Mouse (Mus musculus) midbrain, embryonic 12.5 days (tissue): ENCODE results near the gene Ear6. TPM values are rescaled to one million over a fixed set of nuclear protein-coding genes. Genes with fewer than 3 reads are reported as not detected.

ENCODE experiments used
- ATAC-seq: fragments of 200-750 bp; cut with Nextera tagmentation; 2 replicates; pipeline ENCODE4 v1.8.0; 2017; ENCODE audit warnings: low read depth, moderate TSS enrichment, moderate library complexity; ENCODE audit not compliant: low FRiP score
- H3K27ac ChIP-seq: fragments of 300-500 bp; sonication (generic); replicated peaks from 2 replicates; pipeline ENCODE4 v1.5.1; 2016; ENCODE audit warnings: mild to moderate bottlenecking
- H3K27me3 ChIP-seq: fragments of 300-500 bp; sonication (generic); 2 replicates; pipeline ENCODE4 v1.6.1; 2016; ENCODE audit warnings: mild to moderate bottlenecking
- H3K36me3 ChIP-seq: fragments of 300-500 bp; sonication (generic); 2 replicates; pipeline ENCODE4 v1.6.1; 2016
- H3K4me1 ChIP-seq: fragments of 300-500 bp; sonication (generic); 2 replicates; pipeline ENCODE4 v1.6.1; 2016
- H3K4me2 ChIP-seq: fragments of 300-500 bp; sonication (generic); replicated peaks from 2 replicates; pipeline ENCODE4 v1.6.1; 2016; ENCODE audit warnings: mild to moderate bottlenecking, moderate library complexity
- H3K4me3 ChIP-seq: fragments of 300-500 bp; sonication (generic); 2 replicates; pipeline ENCODE4 v1.5.1; 2016; ENCODE audit warnings: mild to moderate bottlenecking
- H3K9ac ChIP-seq: fragments of 300-500 bp; sonication (generic); replicated peaks from 2 replicates; pipeline ENCODE4 v1.6.1; 2016; ENCODE audit warnings: mild to moderate bottlenecking, moderate library complexity
- H3K9me3 ChIP-seq: fragments of 300-500 bp; sonication (generic); 2 replicates; pipeline ENCODE4 v1.6.1; 2016; ENCODE audit warnings: mild to moderate bottlenecking
- WGBS: fragments of 180-500 bp; shearing (Covaris S2); methylation state at CpG from one replicate; pipeline ENCODE4 v1.1.7; 2016; 5-methylcytosine and 5-hydroxymethylcytosine counted together
- microRNA-seq: library from miRNA; unstranded; fragments of <30 nt; microRNA quantifications from one replicate; pipeline ENCODE4, GENCODE M21; 2017
- polyA plus RNA-seq: library from polyadenylated mRNA; unstranded; fragments of >200 nt; fragmentation: Nextera tagmentation; extraction: Ambion mirVana; gene quantifications from 2 replicates; pipeline ENCODE4 v1.2.1, GENCODE M21; 2016

The Ear6 gene
- polyA plus RNA-seq, 1 experiment from 2014 or later, result not detected

DNA sequence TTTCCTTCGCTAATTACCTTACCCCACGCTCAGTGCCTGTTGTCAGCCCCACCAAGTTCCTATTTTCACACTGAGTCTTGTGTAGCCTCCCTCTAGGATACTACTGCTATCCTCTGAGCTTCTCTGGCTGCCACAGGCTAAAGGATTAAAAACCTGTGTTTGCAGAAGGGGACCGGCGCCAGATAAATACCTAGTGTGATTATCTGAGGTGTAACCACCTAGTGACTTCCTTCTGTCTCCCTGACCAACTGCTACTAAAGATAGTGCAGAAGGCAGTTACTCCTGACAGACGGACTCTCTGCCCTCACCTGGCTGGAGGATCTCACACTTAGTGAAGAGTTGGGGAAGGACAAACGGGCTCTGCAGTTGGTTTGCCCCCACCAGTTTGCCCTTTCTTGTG is 42.5 kb downstream of the Ear6 start:
- Histone ChIP-seq H3K36me3 (peaks cover 31% of the 10 kb centered on the region), H3K9me3 (no peaks in the 10 kb centered on the region), H3K4me2 (no peak overlapping the region), H3K9ac (no peak overlapping the region), H3K27ac (no peak overlapping the region), H3K4me3 (no peak overlapping the region), H3K27me3 (no peaks in the 10 kb centered on the region), H3K4me1 (no peaks in the 10 kb centered on the region)
- no peak for ATAC-seq
- 81% methylated on average over 6 of the region's 6 CpGs for WGBS

DNA sequence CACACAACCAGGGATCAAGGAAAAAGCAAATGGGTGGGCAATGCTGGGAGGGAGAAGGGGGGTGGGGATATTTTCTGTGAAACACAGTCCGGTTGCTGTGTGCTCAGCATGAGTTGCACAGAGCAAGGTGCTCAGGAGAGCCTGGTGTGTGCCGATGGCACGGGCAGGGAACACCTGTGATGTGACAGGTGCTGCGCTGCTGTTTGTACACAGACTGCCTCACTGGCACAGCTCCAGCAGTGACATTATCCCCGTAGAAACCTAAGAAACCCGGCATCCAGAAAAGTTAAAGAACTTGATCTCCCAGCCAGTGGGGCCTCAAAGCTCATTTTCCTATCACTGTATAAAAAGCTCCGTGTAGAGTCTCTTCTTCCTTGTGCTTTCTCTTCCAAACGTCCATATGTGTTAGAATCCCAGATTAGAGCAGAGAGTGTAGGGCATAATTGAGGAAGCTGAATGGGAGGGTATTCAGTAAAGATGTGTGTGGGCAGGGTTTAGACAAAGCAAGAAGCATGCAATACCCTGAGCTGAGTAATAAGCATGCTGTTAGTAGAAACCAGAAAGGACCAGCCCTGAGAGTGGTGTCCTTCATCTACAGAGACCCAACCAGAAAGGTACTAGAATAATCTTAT is 43.2 kb downstream of the Ear6 start:
- Histone ChIP-seq H3K27me3 (no peaks in the 10 kb centered on the region), H3K4me2 (no peak overlapping the region), H3K4me3 (no peak overlapping the region), H3K9me3 (no peaks in the 10 kb centered on the region), H3K36me3 (peaks cover 24% of the 10 kb centered on the region), H3K4me1 (no peaks in the 10 kb centered on the region), H3K9ac (no peak overlapping the region), H3K27ac (no peak overlapping the region)
- no peak for ATAC-seq
- WGBS, result 82% methylated on average over 8 of the region's 8 CpGs

DNA sequence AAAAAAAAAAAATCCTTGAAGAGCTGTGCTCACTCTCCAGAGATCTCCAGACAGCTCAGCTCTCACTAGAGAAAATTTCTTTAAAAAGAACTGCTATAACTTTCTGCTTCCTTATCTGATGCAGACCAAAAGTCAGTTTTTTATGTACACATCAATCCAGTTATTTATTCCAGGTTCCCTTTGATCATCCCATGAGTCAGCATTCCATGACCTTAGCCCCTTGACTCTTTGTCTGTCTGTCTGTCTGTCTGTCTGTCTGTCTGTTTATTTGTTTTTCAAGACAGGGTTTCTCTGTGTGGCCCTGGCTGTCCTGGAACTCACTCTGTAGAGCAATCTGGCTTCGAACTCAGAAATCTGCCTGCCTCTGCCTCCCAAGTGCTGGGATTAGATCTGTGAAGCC is 45.9 kb downstream of the Ear6 start:
- Histone ChIP-seq H3K36me3 (peaks cover 8% of the 10 kb centered on the region; the same call in 1 of the 2 replicates), H3K9me3 (no peaks in the 10 kb centered on the region), H3K9ac (no peak overlapping the region), H3K4me1 (no peaks in the 10 kb centered on the region), H3K27ac (no peak overlapping the region), H3K27me3 (no peaks in the 10 kb centered on the region), H3K4me2 (no peak overlapping the region), H3K4me3 (no peak overlapping the region)
- no peak for ATAC-seq
- WGBS, result 94% methylated on average over 1 of the region's 1 CpGs

DNA sequence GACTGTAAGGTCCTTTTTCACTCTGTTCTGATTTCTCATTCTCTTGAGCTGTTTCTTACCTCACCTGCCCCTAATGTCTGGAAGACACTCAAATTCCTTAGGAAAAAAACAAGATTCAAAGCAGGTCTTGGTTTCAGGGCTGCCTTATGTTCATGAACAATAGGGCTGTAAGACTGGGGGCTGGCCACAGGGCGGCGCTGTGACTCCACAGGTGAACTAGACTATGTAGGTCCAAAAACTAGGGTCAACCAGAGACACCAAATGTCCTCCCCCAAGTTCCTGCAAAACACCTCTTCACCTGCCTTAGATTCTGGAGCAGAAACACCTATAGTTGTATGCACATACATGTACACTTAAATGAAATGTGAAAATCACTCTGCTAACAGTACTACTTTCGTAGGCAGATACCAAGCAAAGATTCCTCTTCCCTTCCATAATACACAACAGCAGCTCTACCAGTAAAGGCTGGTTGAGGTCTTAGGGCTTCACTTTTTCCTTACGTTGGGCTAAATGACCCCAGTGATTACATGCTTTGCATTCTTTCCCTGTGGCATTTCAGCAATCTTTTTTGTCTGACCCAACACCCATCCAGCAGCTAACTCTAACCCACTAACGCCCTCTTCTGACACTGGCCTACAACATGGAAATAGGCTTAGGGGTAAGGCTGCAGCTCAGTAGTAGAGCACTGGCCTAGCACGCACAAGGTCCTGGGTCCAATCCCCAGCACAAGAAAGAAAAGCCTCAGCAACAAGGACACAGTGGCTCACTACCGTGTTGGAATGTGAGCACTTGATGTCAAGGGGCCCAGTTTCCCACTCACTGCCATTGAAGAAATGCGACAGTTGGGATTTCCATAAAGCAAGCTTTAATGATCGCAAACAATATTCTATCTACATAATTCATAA is 49.6 kb downstream of the Ear6 start:
- no peak overlapping the region for H3K4me3 ChIP-seq
- H3K27ac ChIP-seq, result no peak overlapping the region
- 0 out of 2 replicates have a peak, but pooled peaks cover 3% of the 10 kb centered on the region for H3K27me3 ChIP-seq
- H3K4me1 ChIP-seq, result no peaks in the 10 kb centered on the region
- H3K9ac ChIP-seq, result no peak overlapping the region
- H3K4me2 ChIP-seq, result no peak overlapping the region
- ATAC-seq, result peak; percentile 72
- H3K9me3 ChIP-seq, result no peaks in the 10 kb centered on the region
- no peaks in the 10 kb centered on the region for H3K36me3 ChIP-seq
- WGBS, result 61% methylated on average over 9 of the region's 9 CpGs

DNA sequence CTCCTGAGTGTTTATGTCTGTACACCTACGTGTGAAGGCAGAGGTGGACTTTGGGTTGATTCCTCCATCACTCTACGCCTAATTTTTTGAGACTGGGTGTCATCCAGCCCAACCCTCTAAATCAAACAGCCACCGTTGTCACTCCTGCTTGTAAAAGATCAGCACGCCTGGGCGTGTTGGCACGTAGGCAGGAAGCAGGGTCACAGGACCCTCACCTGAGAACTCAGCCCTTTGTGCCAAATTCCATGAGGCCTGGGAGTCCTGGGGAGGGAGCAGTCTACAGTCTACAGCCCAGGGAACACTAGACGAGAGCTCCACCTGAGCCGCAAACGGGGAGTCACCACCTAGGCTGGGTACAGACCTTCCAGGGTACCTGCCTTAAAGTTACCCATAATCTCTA is 50.3 kb downstream of the Ear6 start:
- H3K36me3 ChIP-seq, result no peaks in the 10 kb centered on the region
- ATAC-seq, result 0 out of 2 replicates have a peak, but pooled peaks have one; percentile 17
- no peaks in the 10 kb centered on the region for H3K4me1 ChIP-seq
- no peak overlapping the region for H3K4me2 ChIP-seq
- 91% methylated on average over 9 of the region's 9 CpGs for WGBS
- no peak overlapping the region for H3K4me3 ChIP-seq
- H3K27me3 ChIP-seq, result 0 out of 2 replicates have a peak, but pooled peaks cover 3% of the 10 kb centered on the region
- no peak overlapping the region for H3K27ac ChIP-seq
- H3K9ac ChIP-seq, result no peak overlapping the region
- H3K9me3 ChIP-seq, result no peaks in the 10 kb centered on the region

Small RNAs within 50 kb of the gene (microRNA-seq; reads per million reads assigned to microRNA genes)
- not detected for gene Gm27375

Other genes starting within 250 kb of the Ear6 start
- gene Gm17078, start 242.4 kb upstream of the Ear6 start, polyA plus RNA-seq, result not detected in 2 replicates
- gene Gm4181, start 218.0 kb upstream of the Ear6 start, polyA plus RNA-seq, result not detected in 2 replicates
- gene Gm17079, start 158.2 kb upstream of the Ear6 start, polyA plus RNA-seq, result not detected in 2 replicates
- gene Gm5800, start 136.5 kb upstream of the Ear6 start, polyA plus RNA-seq, result not detected in 2 replicates
- gene Ang4, start 80.1 kb upstream of the Ear6 start, polyA plus RNA-seq, result not detected in 2 replicates
- not detected in 2 replicates for gene AY358078, start 53.7 kb upstream of the Ear6 start, polyA plus RNA-seq
- 61.9 and 68.0 TPM in 2 replicates for gene Mettl17, start 31.1 kb downstream of the Ear6 start, polyA plus RNA-seq
- 1.2 and 1.6 TPM in 2 replicates for gene Slc39a2, start 39.2 kb downstream of the Ear6 start, polyA plus RNA-seq
- gene Ndrg2, start 60.5 kb downstream of the Ear6 start, polyA plus RNA-seq, result 21.6 and 24.0 TPM in 2 replicates
- not detected in 2 replicates for gene Tppp2, start 64.7 kb downstream of the Ear6 start, polyA plus RNA-seq
- not detected in 2 replicates for gene Rnase13, start 69.1 kb downstream of the Ear6 start, polyA plus RNA-seq
- gene Arhgef40, start 131.0 kb downstream of the Ear6 start, polyA plus RNA-seq, result 116 and 122 TPM in 2 replicates
- gene Tmem253, start 162.0 kb downstream of the Ear6 start, polyA plus RNA-seq, result 1.0 and 2.1 TPM in 2 replicates
- gene Zfp219, start 167.0 kb downstream of the Ear6 start, polyA plus RNA-seq, result 111 and 112 TPM in 2 replicates
- not detected in 2 replicates for gene Olfr221, start 188.8 kb downstream of the Ear6 start, polyA plus RNA-seq